Mouse (Mus musculus) cerebellum, adult 11 months (tissue): ENCODE data around the gene Creb3l2.

Source experiments
- DNase-seq: peaks from one replicate; pipeline ENCODE4 v3.0.0; 2022

Gene Creb3l2

GRCm38 (mm10) chr6:37369750-37370149 lies 72.2 kb downstream of the Creb3l2 start:
- no peak for DNase-seq

- DNase-seq, result no peak
Observed at GRCm38 (mm10) chr6:37368281-37368680, 73.7 kb downstream of the Creb3l2 start.

GRCm38 (mm10) chr6:37366991-37367390 lies 75.0 kb downstream of the Creb3l2 start:
- no peak for DNase-seq

- DNase-seq, result no peak
Observed at GRCm38 (mm10) chr6:37365179-37365578, 76.8 kb downstream of the Creb3l2 start.

GRCm38 (mm10) chr6:37364361-37364760 lies 77.6 kb downstream of the Creb3l2 start:
- DNase-seq, result no peak

GRCm38 (mm10) chr6:37360813-37361385 lies 81.0 kb downstream of the Creb3l2 start:
- DNase-seq, result no peak

GRCm38 (mm10) chr6:37354449-37355179 lies 87.3 kb downstream of the Creb3l2 start:
- peak; percentile 37 for DNase-seq

- DNase-seq, result no peak
Observed at GRCm38 (mm10) chr6:37353616-37354015, 88.3 kb downstream of the Creb3l2 start.

- DNase-seq, result peak; percentile 57
Observed at GRCm38 (mm10) chr6:37351731-37352380, 90.1 kb downstream of the Creb3l2 start.

GRCm38 (mm10) chr6:37350315-37350714 lies 91.6 kb downstream of the Creb3l2 start:
- DNase-seq, result no peak

GRCm38 (mm10) chr6:37347606-37348005 lies 94.3 kb downstream of the Creb3l2 start:
- no peak for DNase-seq

GRCm38 (mm10) chr6:37338055-37338454 lies 103.9 kb downstream of the Creb3l2 start:
- no peak for DNase-seq

- DNase-seq, result no peak
Observed at GRCm38 (mm10) chr6:37336831-37337260, 105.1 kb downstream of the Creb3l2 start.

- DNase-seq, result no peak
Observed at GRCm38 (mm10) chr6:37336381-37336780, 105.6 kb downstream of the Creb3l2 start.

GRCm38 (mm10) chr6:37332846-37333245 lies 109.1 kb downstream of the Creb3l2 start:
- no peak for DNase-seq

- DNase-seq, result no peak
Observed at GRCm38 (mm10) chr6:37329901-37330864, 111.8 kb downstream of the Creb3l2 start.

GRCm38 (mm10) chr6:37329376-37329775 lies 112.6 kb downstream of the Creb3l2 start:
- no peak for DNase-seq

- DNase-seq, result no peak
Observed at GRCm38 (mm10) chr6:37328671-37329070, 113.3 kb downstream of the Creb3l2 start.

GRCm38 (mm10) chr6:37327519-37327918 lies 114.4 kb downstream of the Creb3l2 start:
- no peak for DNase-seq

GRCm38 (mm10) chr6:37326603-37326955 lies 115.4 kb downstream of the Creb3l2 start:
- DNase-seq, result no peak

- no peak for DNase-seq
Observed at GRCm38 (mm10) chr6:37325906-37326602, 115.9 kb downstream of the Creb3l2 start.

- no peak for DNase-seq
Observed at GRCm38 (mm10) chr6:37325076-37325475, 116.9 kb downstream of the Creb3l2 start.
